Mouse (Mus musculus) bone marrow macrophage, adult 2 months (primary cell): ENCODE results near the gene Etv3.

ENCODE experiments used
- CTCF ChIP-seq: IDR thresholded peaks from 2 replicates; pipeline ENCODE4 v1.5.1; 2012; ENCODE audit warnings: low read depth, mild to moderate bottlenecking, low read length, moderate library complexity
- POLR2A ChIP-seq: IDR thresholded peaks from 2 replicates; pipeline ENCODE4 v1.6.1; 2012; ENCODE audit warnings: mild to moderate bottlenecking, low read depth, low read length, borderline replicate concordance

DNA sequence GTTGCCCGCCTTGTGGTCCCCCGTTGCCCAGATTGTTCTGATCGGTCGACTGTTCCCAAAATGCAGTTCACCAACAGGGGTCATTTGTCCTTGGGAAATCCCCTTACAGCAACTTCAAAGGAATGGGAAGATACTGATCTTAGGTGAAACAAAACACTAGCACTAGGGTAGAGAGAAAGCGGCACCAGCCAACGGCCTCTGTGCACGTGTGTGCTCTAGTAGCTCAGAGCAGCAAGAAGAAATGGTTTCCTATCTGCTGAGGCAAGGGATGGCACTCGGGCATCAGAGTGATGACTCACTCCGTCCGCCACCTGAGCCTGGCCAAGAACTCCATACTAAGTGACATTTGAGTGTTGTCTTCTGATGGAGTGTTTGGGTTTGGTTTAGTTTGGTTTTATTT lies 12.8 kb downstream of the Etv3 start:
- TF ChIP-seq POLR2A: no peak
- TF ChIP-seq CTCF: no peak
